Mouse (Mus musculus): ENCODE results near the gene Rmnd1. TPM values are rescaled to one million over a fixed set of nuclear protein-coding genes. Genes with fewer than 3 reads are reported as not detected.
A peak's percentile ranks its signal among the peaks of the same experiment; 100 is the strongest.

Rmnd1 gene
- polyA plus RNA-seq, 1 experiment from 2014 or later = 49.1 TPM

GRCm38 (mm10) chr10:4432996-4433755, 988 bp upstream of the Rmnd1 start:
- peaks cover 23% of the 10 kb centered on the region for H3K4me1 ChIP-seq (replicated peaks)
- peak overlapping the region; percentile 86 for H3K27ac ChIP-seq (replicated peaks)
- H3K9ac ChIP-seq = peak overlapping the region; percentile 57
- no peaks in the 10 kb centered on the region for H3K27me3 ChIP-seq
- 10% methylated on average over 19 of the region's 19 CpGs for WGBS
- peak overlapping the region; percentile 82 for H3K4me2 ChIP-seq
- H3K36me3 ChIP-seq = 0 out of 2 replicates have a peak, but pooled peaks cover 6% of the 10 kb centered on the region
- H3K4me3 ChIP-seq = peak overlapping the region; percentile 64
- ATAC-seq (ENCODE audit: low FRiP score, low read depth) = no peak
- H3K9me3 ChIP-seq = no peaks in the 10 kb centered on the region

- Histone ChIP-seq H3K27ac (replicated peaks) (peak overlapping the region; percentile 75), H3K36me3 (peaks cover 3% of the 10 kb centered on the region; the same call in 1 of the 2 replicates), H3K9ac (peak overlapping the region; percentile 63), H3K4me2 (peak overlapping the region; percentile 82), H3K4me3 (peak overlapping the region; percentile 64), H3K9me3 (no peaks in the 10 kb centered on the region), H3K4me1 (replicated peaks) (peaks cover 23% of the 10 kb centered on the region), H3K27me3 (no peaks in the 10 kb centered on the region)
- 12% methylated on average over 5 of the region's 5 CpGs for WGBS
- peak; percentile 44 for ATAC-seq (ENCODE audit: low FRiP score, low read depth)
Measured at GRCm38 (mm10) chr10:4431746-4432122, 454 bp downstream of the Rmnd1 start.

DNA sequence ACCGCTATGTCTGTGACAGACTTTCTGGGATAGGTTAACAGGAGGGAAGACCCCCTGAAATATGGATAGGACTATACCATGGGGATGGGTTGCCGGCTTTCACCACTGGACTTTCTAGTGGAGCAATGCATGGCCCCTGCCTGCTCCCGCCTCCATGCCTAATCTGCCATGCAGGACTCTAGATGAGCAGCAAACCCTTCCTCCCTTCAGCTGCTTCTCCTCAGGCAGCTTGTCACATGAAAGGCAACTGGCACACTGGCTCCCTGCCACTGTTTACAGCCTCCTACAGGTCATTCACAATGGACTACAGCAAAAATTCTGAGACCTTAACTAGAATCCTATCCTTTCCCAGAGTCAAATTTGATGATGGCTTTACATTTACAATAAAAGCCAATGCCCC, 1.4 kb downstream of the Rmnd1 start:
- WGBS = 78% methylated on average over 3 of the region's 3 CpGs
- H3K4me3 ChIP-seq = peak overlapping the region; percentile 64; the same call in 1 of the 2 replicates
- H3K4me2 ChIP-seq = peak overlapping the region; percentile 82
- no peaks in the 10 kb centered on the region for H3K9me3 ChIP-seq
- no peak overlapping the region for H3K27ac ChIP-seq (replicated peaks)
- peaks cover 12% of the 10 kb centered on the region for H3K36me3 ChIP-seq
- ATAC-seq (ENCODE audit: low FRiP score, low read depth) = no peak
- peaks cover 23% of the 10 kb centered on the region for H3K4me1 ChIP-seq (replicated peaks)
- no peaks in the 10 kb centered on the region for H3K27me3 ChIP-seq
- H3K9ac ChIP-seq = peak overlapping the region; percentile 63; the same call in 1 of the 2 replicates

DNA sequence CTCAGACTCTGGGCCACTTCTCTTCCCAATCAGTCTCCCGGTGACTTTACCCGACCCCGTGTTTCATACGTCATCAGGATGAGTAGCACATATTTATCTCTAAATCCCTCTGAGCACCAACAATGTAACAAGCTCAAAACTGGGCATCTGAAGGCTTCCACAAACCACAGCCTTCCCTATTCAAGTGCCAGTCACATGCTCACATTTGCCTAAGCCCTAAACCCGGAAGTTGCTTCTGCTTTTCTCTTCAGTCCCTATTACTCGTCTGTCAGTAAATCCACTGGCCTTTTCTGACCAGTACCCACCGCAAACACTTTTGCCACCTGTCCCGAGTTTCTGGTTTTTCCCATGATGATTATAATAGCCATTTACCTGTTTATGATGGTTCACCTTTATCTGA, 1.8 kb downstream of the Rmnd1 start:
- no peak overlapping the region for H3K27ac ChIP-seq (replicated peaks)
- no peak overlapping the region for H3K4me3 ChIP-seq
- ATAC-seq (ENCODE audit: low FRiP score, low read depth) = no peak
- H3K9ac ChIP-seq = no peak overlapping the region
- H3K4me2 ChIP-seq = no peak overlapping the region
- no peaks in the 10 kb centered on the region for H3K9me3 ChIP-seq
- H3K36me3 ChIP-seq = peaks cover 14% of the 10 kb centered on the region
- H3K27me3 ChIP-seq = no peaks in the 10 kb centered on the region
- H3K4me1 ChIP-seq (replicated peaks) = peaks cover 23% of the 10 kb centered on the region
- WGBS = 94% methylated on average over 8 of the region's 8 CpGs

DNA sequence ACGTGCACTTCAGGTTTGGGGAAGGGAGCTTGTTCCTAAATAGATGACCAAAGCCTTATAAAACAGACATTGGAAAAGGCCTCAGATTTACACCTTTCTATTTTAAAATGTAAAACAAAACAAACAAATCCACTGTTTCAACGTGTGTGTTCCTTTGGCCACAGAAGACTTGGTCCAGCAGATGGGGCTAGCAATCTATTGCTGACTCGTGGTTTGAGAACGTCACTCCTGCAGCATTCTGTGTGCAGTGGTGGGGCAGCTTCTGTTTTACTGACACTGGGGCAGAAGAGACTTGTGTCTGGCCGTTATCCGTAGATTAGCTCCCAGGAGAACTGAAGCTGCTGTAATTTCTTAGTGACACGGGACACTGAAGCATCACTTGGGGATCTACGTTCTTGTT, 6.9 kb downstream of the Rmnd1 start:
- Histone ChIP-seq H3K27me3 (no peaks in the 10 kb centered on the region), H3K9ac (no peak overlapping the region), H3K9me3 (no peaks in the 10 kb centered on the region), H3K27ac (replicated peaks) (no peak overlapping the region), H3K4me3 (no peak overlapping the region), H3K4me2 (no peak overlapping the region), H3K4me1 (replicated peaks) (no peaks in the 10 kb centered on the region), H3K36me3 (peaks cover 32% of the 10 kb centered on the region)
- no peak for ATAC-seq (ENCODE audit: low FRiP score, low read depth)
- WGBS = 80% methylated on average over 8 of the region's 8 CpGs

DNA sequence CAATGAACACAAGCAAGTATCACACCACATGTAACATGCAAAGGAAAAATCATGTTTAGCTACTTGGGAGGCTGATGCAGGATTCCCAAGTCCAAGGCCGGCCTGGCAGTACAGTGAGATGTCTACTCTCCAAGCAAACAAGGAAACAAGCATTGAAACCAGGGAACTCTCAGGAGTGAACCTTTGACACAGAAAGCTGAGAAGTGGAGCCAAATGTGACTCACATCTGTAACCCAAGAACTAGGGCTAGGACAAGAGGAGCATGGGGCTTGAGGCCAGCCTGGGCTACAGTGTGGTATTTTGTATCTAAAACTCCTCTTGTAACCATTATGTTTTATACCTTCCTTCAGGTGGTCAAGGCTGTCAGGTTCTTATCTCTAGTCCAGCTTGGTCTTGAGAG, 25.0 kb downstream of the Rmnd1 start:
- Histone ChIP-seq H3K27ac (replicated peaks) (no peak overlapping the region), H3K9ac (no peak overlapping the region), H3K4me1 (replicated peaks) (no peaks in the 10 kb centered on the region), H3K36me3 (peaks cover 32% of the 10 kb centered on the region), H3K4me3 (no peak overlapping the region), H3K27me3 (no peaks in the 10 kb centered on the region), H3K4me2 (no peak overlapping the region), H3K9me3 (no peaks in the 10 kb centered on the region)
- ATAC-seq (ENCODE audit: low FRiP score, low read depth) = no peak
- WGBS = 97% methylated on average over 1 of the region's 1 CpGs

DNA sequence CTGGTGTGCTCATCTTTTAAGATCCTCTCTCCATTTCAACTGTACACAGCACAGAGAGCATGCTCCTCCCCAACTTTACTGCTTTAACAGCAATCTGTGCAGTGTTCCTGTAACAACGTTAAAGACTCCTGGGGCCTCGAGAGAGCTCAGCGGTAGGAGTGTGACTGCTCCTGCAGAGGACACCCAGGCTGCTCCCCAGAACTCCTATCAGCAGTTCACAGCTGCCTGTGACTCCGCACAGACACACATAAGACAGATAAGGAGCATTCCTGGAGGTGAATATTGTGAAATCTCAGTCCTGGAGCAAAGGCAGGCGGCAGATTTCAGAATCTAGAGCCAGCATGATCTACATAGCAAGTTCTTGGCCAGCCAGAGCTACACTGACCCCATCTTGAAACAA, 26.7 kb downstream of the Rmnd1 start:
- Histone ChIP-seq H3K4me1 (replicated peaks) (no peaks in the 10 kb centered on the region), H3K27ac (replicated peaks) (no peak overlapping the region), H3K36me3 (peaks cover 25% of the 10 kb centered on the region), H3K9me3 (no peaks in the 10 kb centered on the region), H3K27me3 (no peaks in the 10 kb centered on the region), H3K4me2 (no peak overlapping the region), H3K4me3 (no peak overlapping the region), H3K9ac (no peak overlapping the region)
- WGBS = 82% methylated on average over 5 of the region's 5 CpGs
- ATAC-seq (ENCODE audit: low FRiP score, low read depth) = no peak; the same call in 1 of the 2 replicates

GRCm38 (mm10) chr10:4404895-4405491, 27.2 kb downstream of the Rmnd1 start:
- Histone ChIP-seq H3K27me3 (no peaks in the 10 kb centered on the region), H3K9ac (no peak overlapping the region), H3K4me2 (no peak overlapping the region), H3K9me3 (no peaks in the 10 kb centered on the region), H3K4me1 (replicated peaks) (no peaks in the 10 kb centered on the region), H3K36me3 (peaks cover 25% of the 10 kb centered on the region), H3K27ac (replicated peaks) (no peak overlapping the region), H3K4me3 (no peak overlapping the region)
- ATAC-seq (ENCODE audit: low FRiP score, low read depth) = peak; percentile 66
- 58% methylated on average over 5 of the region's 5 CpGs for WGBS

DNA sequence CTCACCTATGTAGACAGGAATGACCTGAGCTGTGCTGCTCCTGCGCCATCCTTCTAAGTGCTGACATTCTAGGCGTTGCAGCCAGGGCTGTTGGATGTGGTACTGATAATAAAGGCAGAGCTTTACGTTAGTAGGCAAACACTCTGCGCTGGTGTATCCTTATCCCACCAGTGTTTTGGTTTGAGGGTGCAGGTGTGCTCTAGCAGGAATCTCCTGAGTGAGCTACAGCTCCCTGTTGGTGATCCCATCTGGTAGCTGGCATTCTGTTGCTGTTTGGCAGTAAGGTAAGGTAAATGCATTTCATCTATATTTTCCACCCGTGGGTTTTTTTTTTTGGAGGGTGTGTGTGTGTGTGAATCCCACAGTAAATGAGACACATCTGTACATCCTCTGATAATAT, 34.1 kb downstream of the Rmnd1 start:
- WGBS = 91% methylated on average over 5 of the region's 5 CpGs
- H3K36me3 ChIP-seq = peaks cover 4% of the 10 kb centered on the region
- H3K27ac ChIP-seq (replicated peaks) = no peak overlapping the region
- no peak for ATAC-seq (ENCODE audit: low FRiP score, low read depth)
- H3K27me3 ChIP-seq = no peaks in the 10 kb centered on the region
- H3K9ac ChIP-seq = no peak overlapping the region
- 0 out of 2 replicates have a peak, but pooled peaks cover under 1% of the 10 kb centered on the region for H3K4me1 ChIP-seq (replicated peaks)
- no peaks in the 10 kb centered on the region for H3K9me3 ChIP-seq
- no peak overlapping the region for H3K4me3 ChIP-seq
- H3K4me2 ChIP-seq = no peak overlapping the region

DNA sequence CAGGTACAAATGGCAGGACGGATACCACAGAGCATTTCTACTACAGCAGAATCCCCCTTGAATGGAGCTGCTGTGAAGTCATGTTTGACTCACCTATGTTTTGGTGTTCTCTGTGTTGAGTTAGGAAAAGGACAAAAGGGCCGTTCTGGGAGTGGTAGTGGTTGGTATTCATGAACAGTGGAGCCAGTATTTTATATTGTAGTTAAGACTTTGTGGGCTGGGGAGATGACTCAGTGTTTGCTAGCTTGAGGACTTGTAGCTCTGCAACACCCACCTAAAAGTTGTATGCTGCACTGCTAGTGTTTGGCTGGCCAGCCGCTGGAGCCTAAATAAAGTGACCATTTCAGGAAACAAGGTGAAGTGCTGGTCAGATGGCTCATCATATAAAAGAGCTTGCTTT, 36.9 kb downstream of the Rmnd1 start:
- peaks cover 25% of the 10 kb centered on the region for H3K4me1 ChIP-seq (replicated peaks)
- no peaks in the 10 kb centered on the region for H3K27me3 ChIP-seq
- 91% methylated on average over 3 of the region's 3 CpGs for WGBS
- H3K9me3 ChIP-seq = no peaks in the 10 kb centered on the region
- no peak overlapping the region for H3K9ac ChIP-seq
- no peak overlapping the region for H3K27ac ChIP-seq (replicated peaks)
- no peak overlapping the region for H3K4me3 ChIP-seq
- no peak for ATAC-seq (ENCODE audit: low FRiP score, low read depth)
- H3K4me2 ChIP-seq = no peak overlapping the region
- H3K36me3 ChIP-seq = no peaks in the 10 kb centered on the region; the same call in 1 of the 2 replicates

DNA sequence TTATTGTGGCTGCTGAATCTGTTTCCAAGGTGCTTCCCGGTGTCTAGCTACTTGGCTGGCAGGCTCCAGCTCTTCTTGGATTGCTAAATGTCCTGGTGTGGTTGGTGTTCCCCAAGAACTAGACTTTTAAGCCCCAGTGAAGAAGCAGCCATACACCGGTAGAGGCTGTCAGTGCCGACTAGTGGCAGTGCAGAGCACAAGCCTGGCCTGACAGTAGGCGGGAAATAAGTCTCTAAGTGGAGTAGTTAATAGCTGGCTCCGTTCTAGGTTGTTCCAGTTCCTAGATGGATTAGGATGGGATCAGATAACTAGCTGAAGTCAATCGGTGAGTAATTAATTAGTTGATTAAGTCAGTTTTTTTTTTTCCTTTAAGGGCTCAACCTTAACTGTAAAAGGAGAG, 40.3 kb downstream of the Rmnd1 start:
- Histone ChIP-seq H3K9me3 (no peaks in the 10 kb centered on the region), H3K4me1 (replicated peaks) (peaks cover 44% of the 10 kb centered on the region), H3K9ac (no peak overlapping the region), H3K4me2 (peak overlapping the region; percentile 23; the same call in 1 of the 2 replicates), H3K36me3 (no peaks in the 10 kb centered on the region), H3K4me3 (no peak overlapping the region), H3K27me3 (no peaks in the 10 kb centered on the region), H3K27ac (replicated peaks) (no peak overlapping the region)
- no peak for ATAC-seq (ENCODE audit: low FRiP score, low read depth)
- 58% methylated on average over 6 of the region's 6 CpGs for WGBS

GRCm38 (mm10) chr10:4391076-4391475, 41.1 kb downstream of the Rmnd1 start:
- ATAC-seq (ENCODE audit: low FRiP score, low read depth) = no peak
- Histone ChIP-seq H3K36me3 (no peaks in the 10 kb centered on the region), H3K27me3 (no peaks in the 10 kb centered on the region), H3K4me3 (no peak overlapping the region), H3K4me1 (replicated peaks) (peaks cover 44% of the 10 kb centered on the region), H3K9me3 (no peaks in the 10 kb centered on the region), H3K4me2 (peak overlapping the region; percentile 23; the same call in 1 of the 2 replicates), H3K9ac (no peak overlapping the region), H3K27ac (replicated peaks) (no peak overlapping the region)
- WGBS = 73% methylated on average over 5 of the region's 5 CpGs

Measured in hindbrain, embryonic 15.5 days (tissue).